Mouse (Mus musculus) CD4-positive, CD25-positive, alpha-beta regulatory T cell, adult 4 months (primary cell): ENCODE data around the gene Mblac2. TPM values are rescaled to one million over a fixed set of nuclear protein-coding genes. Genes with fewer than 3 reads are reported as not detected.

Experiments used
- polyA plus RNA-seq, 2 experiments: library from polyadenylated mRNA; unstranded; fragments of 100-300 nt; shearing (Covaris generic); gene quantifications; one replicate each; pipeline ENCODE4 v1.2.1; 2017

Mblac2 gene
- polyA plus RNA-seq, 2 experiments from 2014 or later, result 9.6 to 14.8 TPM

Other genes with a start within 250 kb of the Mblac2 start
- not detected for gene Adgrv1, start 78.2 kb upstream of the Mblac2 start, polyA plus RNA-seq
- 10 to 100 TPM; 17.1 to 23.7 TPM for gene Lysmd3, start 53.7 kb upstream of the Mblac2 start, polyA plus RNA-seq
- gene Polr3g, start 328 bp upstream of the Mblac2 start, polyA plus RNA-seq, result 1 to 10 TPM; 6.8 to 8.4 TPM
- 100 to 1,000 TPM; 178 to 181 TPM for gene Cetn3, start 71.7 kb downstream of the Mblac2 start, polyA plus RNA-seq